Mouse (Mus musculus) heart, postnatal 0 days (tissue): ENCODE measurements around the gene Vsig10l. TPM values are rescaled to one million over a fixed set of nuclear protein-coding genes. Genes with fewer than 3 reads are reported as not detected.

Experiments
- ATAC-seq: fragments of 200-750 bp; cut with Nextera tagmentation; 2 replicates; pipeline ENCODE4 v1.8.0; 2017; ENCODE audit warnings: low read depth, moderate number of reproducible peaks, moderate library complexity; ENCODE audit not compliant: insufficient read depth
- DNase-seq: peaks from one replicate; pipeline ENCODE4 v3.0.0-alpha.2; 2016; ENCODE audit warnings: low spot score
- H3K27ac ChIP-seq: fragments of 300-500 bp; sonication (generic); 2 replicates; pipeline ENCODE4 v1.5.1; 2014; ENCODE audit warnings: low read depth, mild to moderate bottlenecking
- H3K27me3 ChIP-seq: fragments of 300-500 bp; sonication (generic); 2 replicates; pipeline ENCODE4 v1.6.1; 2014; ENCODE audit warnings: low read length, mixed read lengths; ENCODE audit not compliant: control insufficient read depth, insufficient read depth
- H3K36me3 ChIP-seq: fragments of 300-500 bp; sonication (generic); replicated peaks from 2 replicates; pipeline ENCODE4 v1.6.1; 2014; ENCODE audit warnings: low read length, mixed read lengths; ENCODE audit not compliant: control insufficient read depth, insufficient read depth
- H3K4me1 ChIP-seq: fragments of 300-500 bp; sonication (generic); 2 replicates; pipeline ENCODE4 v1.6.1; 2014; ENCODE audit warnings: antibody characterized with exemption; ENCODE audit not compliant: control insufficient read depth, insufficient read depth
- H3K4me2 ChIP-seq: fragments of 300-500 bp; sonication (generic); 2 replicates; pipeline ENCODE4 v1.6.1; 2014; ENCODE audit warnings: low read depth, mild to moderate bottlenecking, low read length, moderate library complexity
- H3K4me3 ChIP-seq: fragments of 300-500 bp; sonication (generic); 2 replicates; pipeline ENCODE4 v1.5.1; 2014; ENCODE audit warnings: low read depth, low read length
- H3K9ac ChIP-seq: fragments of 300-500 bp; sonication (generic); replicated peaks from 2 replicates; pipeline ENCODE4 v1.6.1; 2014; ENCODE audit warnings: low read depth, low read length, mixed read lengths
- H3K9me3 ChIP-seq: fragments of 300-500 bp; sonication (generic); replicated peaks from 2 replicates; pipeline ENCODE4 v1.6.1; 2016; ENCODE audit warnings: low read length; ENCODE audit not compliant: control insufficient read depth
- CTCF ChIP-seq: IDR thresholded peaks from 2 replicates; pipeline ENCODE4 v1.5.1; 2016; ENCODE audit warnings: antibody characterized with exemption, control low read depth, low read depth
- EP300 ChIP-seq: IDR thresholded peaks from 2 replicates; pipeline ENCODE4 v1.6.1; 2016; ENCODE audit warnings: antibody characterized with exemption, low read depth
- WGBS: fragments of 180-500 bp; shearing (Covaris S2); extraction: QIAGEN DNeasy Blood & Tissue Kit; methylation state at CpG from one replicate; pipeline ENCODE4 v1.1.7; 2014; 5-methylcytosine and 5-hydroxymethylcytosine counted together
- polyA plus RNA-seq: library from polyadenylated mRNA; unstranded; fragments of >200 nt; fragmentation: Nextera tagmentation; extraction: Ambion mirVana; gene quantifications from 2 replicates; pipeline ENCODE4 v1.2.1, GENCODE M21; 2015
- total RNA-seq: library from RNA; depleted of rRNA; stranded (reverse); fragments of >200 nt; gene quantifications from 2 replicates; pipeline ENCODE4 v1.2.3, GENCODE M21; 2014; ENCODE audit warnings: low replicate concordance

Gene Vsig10l
- total and polyA plus RNA-seq, 2 experiments from 2014 or later: 3.1 to 17.7 TPM

DNA sequence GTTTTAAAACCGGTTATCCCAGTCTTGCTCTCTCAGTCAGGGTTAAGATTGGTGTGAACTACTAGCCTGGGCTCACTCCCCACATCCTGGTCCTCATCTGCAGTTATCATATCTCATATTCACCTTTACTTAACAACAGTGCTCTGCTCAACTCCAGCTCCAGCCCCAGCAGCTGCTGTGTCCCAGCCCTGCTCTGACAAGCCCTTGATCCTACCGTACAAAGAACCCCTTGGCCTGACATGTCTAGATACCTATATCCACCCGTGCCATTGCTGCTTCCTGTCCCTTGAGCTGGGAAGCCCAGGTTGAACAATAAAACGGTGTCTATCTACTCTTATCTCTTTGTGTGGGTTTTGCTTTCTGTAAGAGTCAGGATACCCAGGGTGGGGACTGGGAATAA, 33.5 kb upstream of the Vsig10l start:
- 41% methylated on average over 4 of the region's 4 CpGs for WGBS
- no peak for TF ChIP-seq EP300
- TF ChIP-seq CTCF: no peak
- ATAC-seq: no peak

DNA sequence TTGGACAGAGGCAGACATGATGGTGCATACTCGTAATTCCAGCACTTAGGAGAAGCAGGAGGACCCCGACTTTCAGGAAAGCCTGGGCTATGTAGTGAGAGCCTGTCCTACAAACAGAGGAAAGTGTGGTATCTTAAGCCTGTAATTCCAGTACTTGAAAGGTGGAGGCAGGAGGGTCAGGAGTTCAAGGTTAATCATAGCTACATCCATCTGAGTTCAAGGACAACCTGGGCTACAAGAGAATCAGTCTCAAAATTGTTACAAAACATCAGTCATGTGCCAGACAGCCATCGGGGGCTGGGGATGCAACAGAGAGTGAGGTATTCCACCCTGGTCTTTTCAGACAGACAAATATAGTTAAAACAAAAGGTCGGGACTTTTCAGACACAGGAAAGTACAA, 30.1 kb upstream of the Vsig10l start:
- Histone ChIP-seq H3K4me2 (no peak overlapping the region), H3K4me3 (no peak overlapping the region), H3K27ac (no peak overlapping the region), H3K36me3 (no peaks in the 10 kb centered on the region), H3K27me3 (no peaks in the 10 kb centered on the region), H3K9ac (no peak overlapping the region), H3K4me1 (no peaks in the 10 kb centered on the region), H3K9me3 (no peaks in the 10 kb centered on the region)
- WGBS: 46% methylated on average over 4 of the region's 4 CpGs
- DNase-seq: no peak
- TF ChIP-seq CTCF (no peak), EP300 (no peak)
- ATAC-seq: no peak

More for the DNA sequence above, 33.5 kb upstream of the Vsig10l start:
- Histone ChIP-seq H3K27ac (no peak overlapping the region), H3K36me3 (no peaks in the 10 kb centered on the region), H3K9me3 (no peaks in the 10 kb centered on the region), H3K4me1 (no peaks in the 10 kb centered on the region), H3K4me2 (no peak overlapping the region), H3K27me3 (no peaks in the 10 kb centered on the region), H3K9ac (no peak overlapping the region), H3K4me3 (no peak overlapping the region)
- DNase-seq: no peak

DNA sequence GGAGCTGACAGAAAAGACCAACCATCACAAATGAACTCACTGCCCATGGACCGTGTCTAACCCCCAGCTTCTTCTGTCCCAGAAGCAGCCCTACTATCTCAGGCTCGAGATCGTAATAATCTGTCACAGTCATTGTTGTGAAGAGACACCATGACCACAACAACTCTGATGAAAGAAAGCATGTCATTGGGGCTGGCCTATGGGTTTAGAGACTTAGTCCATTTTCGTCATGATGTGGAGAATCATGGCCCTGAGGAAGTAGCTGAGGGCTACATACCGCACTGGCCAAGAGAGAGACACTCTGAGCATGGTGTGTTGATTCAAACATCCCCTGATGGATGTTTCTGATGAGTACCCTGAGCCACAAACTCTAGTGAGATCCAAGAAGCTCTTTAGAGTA, 28.3 kb upstream of the Vsig10l start:
- Histone ChIP-seq H3K9me3 (no peaks in the 10 kb centered on the region), H3K4me1 (no peaks in the 10 kb centered on the region), H3K27ac (no peak overlapping the region), H3K27me3 (no peaks in the 10 kb centered on the region), H3K4me3 (no peak overlapping the region), H3K4me2 (no peak overlapping the region), H3K36me3 (no peaks in the 10 kb centered on the region), H3K9ac (no peak overlapping the region)
- 86% methylated on average over 5 of the region's 5 CpGs for WGBS
- no peak for TF ChIP-seq EP300
- TF ChIP-seq CTCF: no peak
- ATAC-seq (no peak), DNase-seq (no peak)

DNA sequence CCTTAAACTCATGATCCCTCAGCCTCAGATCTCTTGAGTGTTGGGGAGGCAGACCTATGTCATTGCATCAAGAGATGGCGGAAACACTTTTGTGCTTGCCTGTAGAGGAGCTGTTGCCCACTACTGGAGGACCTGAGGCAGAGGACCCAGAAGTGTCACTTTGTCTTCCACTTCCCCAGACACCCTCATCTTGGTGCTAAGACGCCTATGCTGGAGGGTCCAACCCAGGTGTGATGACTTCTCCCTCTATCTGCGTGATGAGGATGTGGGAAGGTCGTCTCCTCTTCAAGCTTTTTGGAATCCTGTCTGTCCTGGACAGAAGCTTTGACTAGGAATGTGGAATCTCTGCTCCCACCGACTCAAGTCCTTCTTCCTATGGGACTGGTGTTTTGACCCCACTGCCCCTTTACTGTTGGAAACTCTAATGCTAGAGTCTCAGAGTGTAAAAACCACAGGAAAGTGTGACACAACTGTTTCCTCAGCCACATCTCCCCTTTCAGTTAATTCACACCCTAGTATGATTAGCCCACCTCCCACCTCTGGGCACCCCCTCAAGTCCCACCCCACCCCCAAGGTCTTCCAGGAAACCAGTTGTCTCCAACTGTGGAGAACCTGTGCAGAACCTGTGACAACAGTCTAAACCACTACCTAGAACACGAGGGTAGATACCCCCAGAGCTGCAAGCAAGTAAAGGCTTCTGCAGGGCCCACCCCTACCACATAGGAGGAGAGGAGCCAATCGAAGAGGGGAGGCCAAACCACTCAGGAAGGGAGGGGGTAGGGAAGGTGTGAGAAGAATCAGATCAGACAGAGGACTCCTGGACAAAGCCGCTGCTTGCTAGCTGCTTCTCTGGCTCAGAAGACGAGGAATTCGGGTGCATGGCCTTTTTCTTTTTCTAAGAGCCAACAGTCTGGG, 26.4 kb upstream of the Vsig10l start, which contains the start of gene Nkg7:
TSS of gene Nkg7 (plus strand) at position 733 of the 915 bp plus-strand sequence.
- no peak within 1 kb of the TSS for H3K27ac ChIP-seq
- no peak within 1 kb of the TSS for H3K4me3 ChIP-seq
- no peak within 1 kb of the TSS for H3K4me2 ChIP-seq
- no peaks in the 10 kb centered on the region for H3K9me3 ChIP-seq
- H3K27me3 ChIP-seq: no peaks in the 10 kb centered on the region
- H3K4me1 ChIP-seq: no peaks in the 10 kb centered on the region
- WGBS: 60% methylated on average over 10 of the region's 10 CpGs
- ATAC-seq (no peak), DNase-seq (no peak)
- TF ChIP-seq CTCF (no peak), EP300 (no peak)
- H3K9ac ChIP-seq: no peak within 1 kb of the TSS
- no peaks in the 10 kb centered on the region for H3K36me3 ChIP-seq

DNA sequence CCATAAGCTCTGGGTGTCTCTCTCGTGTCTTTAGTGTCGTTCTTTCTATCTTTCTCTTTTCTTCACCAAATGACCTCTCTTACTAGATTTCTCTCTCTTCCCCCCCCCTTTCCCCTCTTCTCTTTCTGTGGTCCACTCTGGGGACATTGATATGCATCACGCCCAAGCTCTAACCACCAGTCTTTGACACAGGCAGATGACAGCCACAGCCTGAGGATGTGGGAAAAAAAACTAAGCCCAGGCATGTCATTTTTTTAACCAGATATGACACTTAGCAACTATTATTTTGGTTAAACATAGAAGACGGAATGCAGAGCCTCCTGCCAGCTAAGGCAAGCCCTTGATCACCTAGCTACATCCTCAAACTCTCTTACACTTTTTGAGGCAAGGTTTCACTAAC, 24.3 kb upstream of the Vsig10l start:
- DNase-seq (no peak), ATAC-seq (no peak)
- no peaks in the 10 kb centered on the region for H3K27me3 ChIP-seq
- H3K4me1 ChIP-seq: peaks cover 7% of the 10 kb centered on the region
- WGBS: 73% methylated on average over 4 of the region's 4 CpGs
- no peaks in the 10 kb centered on the region for H3K36me3 ChIP-seq
- H3K9me3 ChIP-seq: no peaks in the 10 kb centered on the region
- no peak overlapping the region for H3K4me3 ChIP-seq
- H3K4me2 ChIP-seq: no peak overlapping the region
- H3K9ac ChIP-seq: no peak overlapping the region
- TF ChIP-seq EP300 (no peak), CTCF (no peak)
- no peak overlapping the region for H3K27ac ChIP-seq

DNA sequence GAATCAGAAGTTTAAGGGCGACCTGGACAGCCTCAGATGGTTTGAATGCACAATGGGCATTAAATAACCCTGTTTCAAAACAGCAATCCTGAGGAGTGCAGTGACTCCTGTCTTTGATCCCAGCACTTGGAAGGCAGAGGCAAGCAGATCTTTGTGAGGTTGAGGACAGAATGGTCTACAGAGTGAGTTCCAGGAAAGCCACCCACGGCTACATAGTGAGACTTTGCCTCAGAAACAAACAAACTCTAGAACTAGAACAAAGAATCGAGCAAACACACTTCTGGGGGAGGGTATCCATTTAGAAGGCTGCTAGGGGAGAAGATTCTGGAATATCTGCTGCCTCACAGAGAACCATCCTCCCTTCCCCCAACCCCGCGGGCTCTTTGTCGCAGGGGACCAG, 22.5 kb upstream of the Vsig10l start, which contains the start of gene Cldnd2:
TSS of gene Cldnd2 (plus strand) at position 301 of the 400 bp plus-strand sequence.
- Histone ChIP-seq H3K4me1 (peaks cover 18% of the 10 kb centered on the region), H3K27me3 (no peaks in the 10 kb centered on the region), H3K9ac (no peak within 1 kb of the TSS), H3K9me3 (no peaks in the 10 kb centered on the region), H3K4me2 (no peak within 1 kb of the TSS), H3K27ac (no peak within 1 kb of the TSS), H3K4me3 (no peak within 1 kb of the TSS), H3K36me3 (no peaks in the 10 kb centered on the region)
- TF ChIP-seq EP300 (no peak), CTCF (no peak)
- WGBS: 81% methylated on average over 6 of the region's 6 CpGs
- DNase-seq (no peak), ATAC-seq (no peak)
